In genomic region chr3:52832421-52832820, GRCm38 (mm10) we compare ENCODE assay signal across 21 mouse cellular contexts.
DNase-seq lines count a peak whose midpoint lies in the region; ATAC-seq lines count a peak whose summit lies in the region.
"Had no signal": no experiment of that assay in that cellular context is flagged by ENCODE, and none has a peak within 500 bp of the region (broad histone marks: within the 10 kb centered on the region; RNA-seq: fewer than 3 reads in every experiment).

No protein-coding gene starts in this region.

- no peak overlapping the region for H3K4me3 ChIP-seq in neural tube, embryonic 15.5 days (replicated peaks)
- H3K4me3 ChIP-seq: embryonic facial prominence, embryonic 10.5 days; embryonic facial prominence, embryonic 12.5 days; forebrain, embryonic 12.5 days had no signal

- H3K4me1 ChIP-seq in neural tube, embryonic 15.5 days: no peaks in the 10 kb centered on the region
- H3K4me1 ChIP-seq: embryonic facial prominence, embryonic 12.5 days had no signal

- H3K36me3 ChIP-seq in neural tube, embryonic 15.5 days: no peaks in the 10 kb centered on the region
- H3K36me3 ChIP-seq: embryonic facial prominence, embryonic 10.5 days; embryonic facial prominence, embryonic 12.5 days; forebrain, embryonic 12.5 days had no signal

- H3K27ac ChIP-seq in neural tube, embryonic 15.5 days (replicated peaks): no peak overlapping the region
- H3K27ac ChIP-seq: embryonic facial prominence, embryonic 10.5 days; embryonic facial prominence, embryonic 12.5 days; forebrain, embryonic 12.5 days had no signal

- ATAC-seq in CD4-positive, CD25-positive, alpha-beta regulatory T cell, adult 4 months: no peak
- no peak for ATAC-seq in neural tube, embryonic 15.5 days (ENCODE audit: low FRiP score)
- ATAC-seq: forebrain, embryonic 14.5 days; forebrain, embryonic 16.5 days had no signal

- DNase-seq in CD4-positive, CD25-positive, alpha-beta regulatory T cell, adult 2 months (ENCODE audit: low read depth, low spot score): peak; percentile 44
- DNase-seq in neural tube, embryonic 10.5 days (ENCODE audit: extremely low spot score, low spot score): peak; percentile 6
- DNase-seq in CD4-positive helper T cell, adult 2 months (ENCODE audit: low read depth, low spot score): peak; percentile 55
- peak; percentile 48 for DNase-seq in induced T-regulatory cell, adult 2 months (ENCODE audit: low read depth)
- no peak for DNase-seq in kidney, adult 8-10 months
- no peak for DNase-seq in kidney, postnatal 25 days
- DNase-seq: adrenal gland, adult 8-10 months; adrenal gland, postnatal 14 days; adrenal gland, postnatal 36 days; cerebellum, adult 11-12 months; cerebellum, adult 2 months; cerebellum, adult 9-10 months; cerebellum, postnatal 10 days; cerebellum, postnatal 25 days had no signal

- H3K27me3 ChIP-seq in neural tube, embryonic 15.5 days (replicated peaks): no peaks in the 10 kb centered on the region
- H3K27me3 ChIP-seq: embryonic facial prominence, embryonic 12.5 days; forebrain, embryonic 12.5 days had no signal

- H3K4me2 ChIP-seq in neural tube, embryonic 15.5 days: no peak overlapping the region
- H3K4me2 ChIP-seq: embryonic facial prominence, embryonic 12.5 days; forebrain, embryonic 12.5 days had no signal

- H3K9me3 ChIP-seq in neural tube, embryonic 15.5 days (replicated peaks): no peaks in the 10 kb centered on the region
- H3K9me3 ChIP-seq: embryonic facial prominence, embryonic 10.5 days; embryonic facial prominence, embryonic 12.5 days; forebrain, embryonic 12.5 days had no signal

- WGBS in neural tube, embryonic 15.5 days: 78% methylated on average over 5 of the region's 5 CpGs

- no peak overlapping the region for H3K9ac ChIP-seq in neural tube, embryonic 15.5 days (replicated peaks)
- H3K9ac ChIP-seq: embryonic facial prominence, embryonic 12.5 days; forebrain, embryonic 12.5 days had no signal

Comparison
In these comparisons a context has a peak if more than half of its experiments do, and no peak if none do; other contexts are left out.
1. DNase-seq: peak in CD4-positive, CD25-positive, alpha-beta regulatory T cell, adult 2 months (single experiment), neural tube, embryonic 10.5 days (single experiment), CD4-positive helper T cell, adult 2 months (single experiment) and induced T-regulatory cell, adult 2 months (single experiment); none in kidney, adult 8-10 months (0 of 2) and kidney, postnatal 25 days (0 of 2).